Mouse (Mus musculus) spleen, adult 12 weeks (tissue): ENCODE results near the gene Rnf224.
"Not testable (repeated sequence)": the region's sequence is repeated elsewhere in the genome, so short reads cannot be mapped to it uniquely, and the experiment has no call there.

Source experiments
- DNase-seq: peaks from one replicate; pipeline ENCODE4 v3.0.0; 2022; ENCODE audit warnings: low spot score

Rnf224 gene

GRCm38 (mm10) chr2:25236614-25237013 lies at the start of gene Rnf224:
Gene Rnf224, minus strand, starts transcription at chr2:25236787.
- DNase-seq: no peak

- DNase-seq: no peak
Measured at GRCm38 (mm10) chr2:25286314-25286713, 49.7 kb upstream of the Rnf224 start.

GRCm38 (mm10) chr2:25285551-25285950 lies 49.0 kb upstream of the Rnf224 start:
- no peak for DNase-seq

- peak; percentile 71 for DNase-seq
Measured at GRCm38 (mm10) chr2:25278928-25279882, 42.6 kb upstream of the Rnf224 start.

- no peak for DNase-seq
Measured at GRCm38 (mm10) chr2:25273010-25273409, 36.4 kb upstream of the Rnf224 start.

GRCm38 (mm10) chr2:25272515-25272914 lies 35.9 kb upstream of the Rnf224 start:
- DNase-seq: no peak

- DNase-seq: peak; percentile 99
Measured at GRCm38 (mm10) chr2:25271827-25272511, 35.4 kb upstream of the Rnf224 start, which contains the start of the genes Ssna1 and Anapc2. Gene Ssna1, minus strand, starts transcription at chr2:25272438. Gene Anapc2, plus strand, starts transcription at chr2:25272478.

GRCm38 (mm10) chr2:25267746-25268309 lies 31.2 kb upstream of the Rnf224 start:
- DNase-seq: no peak

GRCm38 (mm10) chr2:25267241-25267640 lies 30.7 kb upstream of the Rnf224 start:
- DNase-seq: no peak

- no peak for DNase-seq
Measured at GRCm38 (mm10) chr2:25266720-25267119, 30.1 kb upstream of the Rnf224 start.

GRCm38 (mm10) chr2:25265897-25266656 lies 29.5 kb upstream of the Rnf224 start:
- DNase-seq: no peak

GRCm38 (mm10) chr2:25264851-25265250 lies 28.3 kb upstream of the Rnf224 start:
- no peak for DNase-seq

- DNase-seq: no peak
Measured at GRCm38 (mm10) chr2:25264286-25264660, 27.7 kb upstream of the Rnf224 start.

- no peak for DNase-seq
Measured at GRCm38 (mm10) chr2:25263623-25264285, 27.2 kb upstream of the Rnf224 start.

GRCm38 (mm10) chr2:25262795-25263622 lies 26.4 kb upstream of the Rnf224 start:
- DNase-seq: peak; percentile 25

- DNase-seq: peak; percentile 90
Measured at GRCm38 (mm10) chr2:25262291-25262767, 25.7 kb upstream of the Rnf224 start, which contains the start of gene Tprn. Gene Tprn, plus strand, starts transcription at chr2:25262618.

- no peak for DNase-seq
Measured at GRCm38 (mm10) chr2:25261870-25262269, 25.3 kb upstream of the Rnf224 start.

- no peak for DNase-seq
Measured at GRCm38 (mm10) chr2:25258887-25259286, 22.3 kb upstream of the Rnf224 start.

- DNase-seq: not testable (repeated sequence)
Measured at GRCm38 (mm10) chr2:25257250-25257649, 20.7 kb upstream of the Rnf224 start.

- peak; percentile 46 for DNase-seq
Measured at GRCm38 (mm10) chr2:25256443-25257109, 20.0 kb upstream of the Rnf224 start.
